Mouse (Mus musculus) neural tube, embryonic 11.5 days (tissue): ENCODE data around the gene Gcn1l1. TPM values are rescaled to one million over a fixed set of nuclear protein-coding genes. Genes with fewer than 3 reads are reported as not detected.

ENCODE experiments used
- ATAC-seq: fragments of 200-750 bp; cut with Nextera tagmentation; 2 replicates; pipeline ENCODE4 v1.8.0; 2017; ENCODE audit warnings: moderate number of reproducible peaks, mild to moderate bottlenecking, moderate TSS enrichment, moderate library complexity; ENCODE audit not compliant: insufficient read depth, low FRiP score, low TSS enrichment
- DNase-seq: peaks from one replicate; pipeline ENCODE4 v3.0.0-alpha.2; 2015; ENCODE audit warnings: low spot score
- H3K27ac ChIP-seq: fragments of 300-500 bp; sonication (generic); 2 replicates; pipeline ENCODE4 v1.5.1; 2014; ENCODE audit warnings: low read depth, mild to moderate bottlenecking, low read length
- H3K27me3 ChIP-seq: fragments of 300-500 bp; sonication (generic); 2 replicates; pipeline ENCODE4 v1.6.1; 2014; ENCODE audit warnings: mild to moderate bottlenecking, low read length, mixed read lengths; ENCODE audit not compliant: control insufficient read depth, insufficient read depth
- H3K36me3 ChIP-seq: fragments of 300-500 bp; sonication (generic); 2 replicates; pipeline ENCODE4 v1.6.1; 2014; ENCODE audit warnings: mild to moderate bottlenecking, low read length, moderate library complexity, mixed read lengths; ENCODE audit not compliant: control insufficient read depth, insufficient read depth
- H3K4me1 ChIP-seq: fragments of 300-500 bp; sonication (generic); 2 replicates; pipeline ENCODE4 v1.6.1; 2014; ENCODE audit warnings: low read length, mixed read lengths; ENCODE audit not compliant: control insufficient read depth, insufficient read depth
- H3K4me2 ChIP-seq: fragments of 300-500 bp; sonication (generic); 2 replicates; pipeline ENCODE4 v1.6.1; 2014; ENCODE audit warnings: low read depth, mild to moderate bottlenecking, moderate library complexity
- H3K4me3 ChIP-seq: fragments of 300-500 bp; sonication (generic); 2 replicates; pipeline ENCODE4 v1.5.1; 2014; ENCODE audit warnings: low read depth, low read length
- H3K9ac ChIP-seq: fragments of 300-500 bp; sonication (generic); 2 replicates; pipeline ENCODE4 v1.6.1; 2014; ENCODE audit warnings: mild to moderate bottlenecking, low read length
- H3K9me3 ChIP-seq: fragments of 300-500 bp; sonication (generic); 2 replicates; pipeline ENCODE4 v1.6.1; 2016; ENCODE audit warnings: low read length; ENCODE audit not compliant: control insufficient read depth
- WGBS: fragments of 180-500 bp; shearing (Covaris S2); extraction: QIAGEN DNeasy Blood & Tissue Kit; methylation state at CpG from one replicate; pipeline ENCODE4 v1.1.7; 2014; 5-methylcytosine and 5-hydroxymethylcytosine counted together
- polyA plus RNA-seq: library from polyadenylated mRNA; unstranded; fragments of >200 nt; fragmentation: Nextera tagmentation; extraction: Ambion mirVana; gene quantifications from 2 replicates; pipeline ENCODE4 v1.2.1, GENCODE M21; 2014

The Gcn1l1 gene
- polyA plus RNA-seq, 1 experiment from 2014 or later = 38.6 TPM

GRCm38 (mm10) chr5:115656677-115657076 is 91.6 kb downstream of the Gcn1l1 start:
- peaks cover 5% of the 10 kb centered on the region; the same call in 1 of the 2 replicates for H3K4me1 ChIP-seq
- no peaks in the 10 kb centered on the region for H3K9me3 ChIP-seq
- ATAC-seq (no peak), DNase-seq (no peak)
- H3K4me3 ChIP-seq = no peak overlapping the region
- 76% methylated on average over 6 of the region's 6 CpGs for WGBS
- H3K36me3 ChIP-seq = no peaks in the 10 kb centered on the region; the same call in 1 of the 2 replicates
- no peak overlapping the region for H3K9ac ChIP-seq
- H3K27ac ChIP-seq = no peak overlapping the region
- no peaks in the 10 kb centered on the region for H3K27me3 ChIP-seq
- no peak overlapping the region for H3K4me2 ChIP-seq

GRCm38 (mm10) chr5:115657234-115657633 is 92.2 kb downstream of the Gcn1l1 start:
- Histone ChIP-seq H3K27me3 (no peaks in the 10 kb centered on the region), H3K9ac (no peak overlapping the region), H3K27ac (no peak overlapping the region), H3K4me1 (peaks cover 3% of the 10 kb centered on the region; the same call in 1 of the 2 replicates), H3K9me3 (no peaks in the 10 kb centered on the region), H3K4me2 (no peak overlapping the region), H3K4me3 (no peak overlapping the region), H3K36me3 (no peaks in the 10 kb centered on the region; the same call in 1 of the 2 replicates)
- DNase-seq (no peak), ATAC-seq (no peak)
- 89% methylated on average over 1 of the region's 1 CpGs for WGBS

GRCm38 (mm10) chr5:115658352-115658751 is 93.3 kb downstream of the Gcn1l1 start:
- no peak overlapping the region for H3K27ac ChIP-seq
- no peak overlapping the region for H3K4me3 ChIP-seq
- no peaks in the 10 kb centered on the region for H3K36me3 ChIP-seq
- H3K27me3 ChIP-seq = no peaks in the 10 kb centered on the region
- H3K9me3 ChIP-seq = no peaks in the 10 kb centered on the region
- H3K4me2 ChIP-seq = no peak overlapping the region
- H3K4me1 ChIP-seq = no peaks in the 10 kb centered on the region
- WGBS = 83% methylated on average over 6 of the region's 6 CpGs
- DNase-seq (no peak), ATAC-seq (no peak)
- no peak overlapping the region for H3K9ac ChIP-seq

GRCm38 (mm10) chr5:115662658-115663057 is 97.6 kb downstream of the Gcn1l1 start:
- Histone ChIP-seq H3K27me3 (no peaks in the 10 kb centered on the region), H3K36me3 (no peaks in the 10 kb centered on the region), H3K27ac (no peak overlapping the region), H3K4me1 (no peaks in the 10 kb centered on the region), H3K4me2 (no peak overlapping the region), H3K9me3 (no peaks in the 10 kb centered on the region), H3K9ac (no peak overlapping the region), H3K4me3 (no peak overlapping the region)
- ATAC-seq (no peak), DNase-seq (no peak)
- 86% methylated on average over 22 of the region's 22 CpGs for WGBS

- H3K36me3 ChIP-seq = no peaks in the 10 kb centered on the region
- no peaks in the 10 kb centered on the region for H3K4me1 ChIP-seq
- no peaks in the 10 kb centered on the region for H3K9me3 ChIP-seq
- no peak overlapping the region for H3K4me3 ChIP-seq
- H3K27ac ChIP-seq = no peak overlapping the region
- H3K4me2 ChIP-seq = no peak overlapping the region
- WGBS = 71% methylated on average over 8 of the region's 8 CpGs
- ATAC-seq (no peak), DNase-seq (no peak)
- H3K27me3 ChIP-seq = no peaks in the 10 kb centered on the region
- H3K9ac ChIP-seq = no peak overlapping the region
Measured at GRCm38 (mm10) chr5:115666366-115667065, 101.5 kb downstream of the Gcn1l1 start.

- 75% methylated on average over 8 of the region's 8 CpGs for WGBS
- Histone ChIP-seq H3K4me2 (no peak overlapping the region), H3K27me3 (no peaks in the 10 kb centered on the region), H3K9ac (no peak overlapping the region), H3K4me1 (no peaks in the 10 kb centered on the region), H3K36me3 (no peaks in the 10 kb centered on the region), H3K4me3 (no peak overlapping the region), H3K27ac (no peak overlapping the region), H3K9me3 (no peaks in the 10 kb centered on the region)
- no peak for DNase-seq
- no peak for ATAC-seq
Measured at GRCm38 (mm10) chr5:115667210-115667609, 102.2 kb downstream of the Gcn1l1 start.

- no peaks in the 10 kb centered on the region for H3K4me1 ChIP-seq
- WGBS = 13% methylated on average over 7 of the region's 7 CpGs
- H3K9me3 ChIP-seq = no peaks in the 10 kb centered on the region
- H3K4me2 ChIP-seq = no peak overlapping the region
- no peaks in the 10 kb centered on the region for H3K27me3 ChIP-seq
- ATAC-seq = no peak
- H3K36me3 ChIP-seq = no peaks in the 10 kb centered on the region
- H3K4me3 ChIP-seq = no peak overlapping the region
- no peak overlapping the region for H3K27ac ChIP-seq
- no peak for DNase-seq
- H3K9ac ChIP-seq = no peak overlapping the region
Measured at GRCm38 (mm10) chr5:115667894-115668293, 102.8 kb downstream of the Gcn1l1 start.

GRCm38 (mm10) chr5:115668986-115669385 is 103.9 kb downstream of the Gcn1l1 start:
- H3K9me3 ChIP-seq = no peaks in the 10 kb centered on the region
- DNase-seq (no peak), ATAC-seq (no peak)
- H3K4me1 ChIP-seq = no peaks in the 10 kb centered on the region
- H3K27ac ChIP-seq = no peak overlapping the region
- H3K4me3 ChIP-seq = no peak overlapping the region
- no peaks in the 10 kb centered on the region for H3K27me3 ChIP-seq
- H3K36me3 ChIP-seq = no peaks in the 10 kb centered on the region
- no peak overlapping the region for H3K9ac ChIP-seq
- H3K4me2 ChIP-seq = no peak overlapping the region
- 87% methylated on average over 12 of the region's 12 CpGs for WGBS

- Histone ChIP-seq H3K9ac (no peak overlapping the region), H3K4me1 (no peaks in the 10 kb centered on the region), H3K9me3 (no peaks in the 10 kb centered on the region), H3K36me3 (no peaks in the 10 kb centered on the region), H3K4me2 (no peak overlapping the region), H3K4me3 (no peak overlapping the region), H3K27ac (no peak overlapping the region), H3K27me3 (no peaks in the 10 kb centered on the region)
- ATAC-seq (no peak), DNase-seq (no peak)
- 85% methylated on average over 10 of the region's 11 CpGs for WGBS
Measured at GRCm38 (mm10) chr5:115669974-115670373, 104.9 kb downstream of the Gcn1l1 start.
